Mouse (Mus musculus): ENCODE results near the gene Usp53. TPM values are rescaled to one million over a fixed set of nuclear protein-coding genes. Genes with fewer than 3 reads are reported as not detected.
"Not testable (repeated sequence)": the region's sequence is repeated elsewhere in the genome, so short reads cannot be mapped to it uniquely, and the experiment has no call there.

Gene Usp53
- polyA plus RNA-seq, 1 experiment from 2014 or later: 7.5 TPM

DNA sequence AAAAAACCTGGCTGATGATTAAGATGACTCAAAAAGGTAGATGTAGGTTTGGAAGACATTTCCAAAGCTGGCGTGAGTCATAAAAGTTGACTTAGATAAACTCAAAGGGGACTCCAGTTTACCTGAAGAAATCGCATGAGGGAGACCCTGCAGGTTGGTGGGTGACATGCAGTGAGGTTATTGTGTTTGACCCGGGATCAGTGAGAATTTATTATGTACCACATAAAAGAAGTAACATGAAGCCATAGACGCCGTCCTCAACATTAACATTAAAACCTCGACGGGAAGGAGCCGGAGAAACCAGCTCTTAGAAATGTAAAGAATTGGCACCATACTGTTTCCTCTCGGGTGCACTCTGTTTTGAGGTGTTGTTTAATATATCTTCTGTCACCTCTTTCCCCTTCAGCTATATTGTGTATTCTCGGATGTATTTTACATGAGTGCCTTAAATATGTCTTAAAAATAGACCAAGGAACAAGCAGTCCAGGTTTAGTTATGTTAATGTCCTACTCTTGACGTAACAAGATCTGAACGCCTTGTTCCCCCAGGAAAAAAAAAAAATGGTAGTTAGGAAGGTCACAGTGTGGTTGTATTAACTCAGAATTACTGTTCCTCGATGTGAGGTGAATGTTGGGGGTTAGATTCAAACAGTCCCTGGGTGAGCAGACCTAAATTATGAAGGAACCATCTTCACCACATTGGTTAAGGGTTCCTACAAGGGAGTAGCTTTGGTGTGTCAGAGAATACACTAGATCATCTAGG is 1.1 kb upstream of the Usp53 start:
- WGBS: 23% methylated on average over 13 of the region's 13 CpGs
- Histone ChIP-seq H3K27ac (replicated peaks) (peak overlapping the region; percentile 99), H3K4me1 (peaks cover 17% of the 10 kb centered on the region), H3K4me3 (peak overlapping the region; percentile 74), H3K9me3 (no peaks in the 10 kb centered on the region), H3K36me3 (replicated peaks) (no peaks in the 10 kb centered on the region), H3K27me3 (replicated peaks; ENCODE audit: low read depth, poor library complexity, severe bottlenecking) (no peaks in the 10 kb centered on the region)
- DNase-seq (ENCODE audit: low spot score): peak; percentile 27

- H3K4me3 ChIP-seq: peak overlapping the region; percentile 74
- no peaks in the 10 kb centered on the region for H3K27me3 ChIP-seq (replicated peaks; ENCODE audit: low read depth, poor library complexity, severe bottlenecking)
- no peaks in the 10 kb centered on the region for H3K9me3 ChIP-seq
- under 1% methylated on average over 30 of the region's 30 CpGs for WGBS
- H3K27ac ChIP-seq (replicated peaks): peak overlapping the region; percentile 99
- H3K4me1 ChIP-seq: peaks cover 17% of the 10 kb centered on the region
- DNase-seq (ENCODE audit: low spot score): no peak
- H3K36me3 ChIP-seq (replicated peaks): 0 out of 2 replicates have a peak, but pooled peaks cover 4% of the 10 kb centered on the region
Observed at GRCm38 (mm10) chr3:122983849-122984248, 461 bp downstream of the Usp53 start.

DNA sequence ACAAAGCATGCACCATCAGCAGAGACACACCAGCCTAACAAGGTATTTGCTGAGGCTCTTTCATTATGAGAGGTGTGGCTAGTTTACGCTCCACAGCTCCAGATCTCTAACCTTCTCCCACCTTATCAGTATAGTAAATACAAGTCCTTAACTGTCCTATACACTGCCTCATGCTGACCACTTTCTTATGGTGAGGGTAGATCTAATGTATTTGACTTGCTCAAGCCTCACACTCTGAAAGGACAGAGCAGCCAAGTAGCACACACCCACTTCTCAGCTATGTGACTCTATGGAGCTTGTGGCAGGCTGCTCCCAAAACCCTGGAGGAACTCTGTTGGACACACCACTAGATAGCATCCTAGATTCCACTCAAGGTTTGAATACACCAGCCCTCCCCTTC is 8.3 kb downstream of the Usp53 start:
- H3K27me3 ChIP-seq (replicated peaks; ENCODE audit: low read depth, poor library complexity, severe bottlenecking): no peaks in the 10 kb centered on the region
- no peak overlapping the region for H3K27ac ChIP-seq (replicated peaks)
- peaks cover 18% of the 10 kb centered on the region for H3K4me1 ChIP-seq
- 90% methylated on average over 1 of the region's 1 CpGs for WGBS
- 0 out of 2 replicates have a peak, but pooled peaks cover 5% of the 10 kb centered on the region for H3K36me3 ChIP-seq (replicated peaks)
- no peak for DNase-seq (ENCODE audit: low spot score)
- no peak overlapping the region for H3K4me3 ChIP-seq
- H3K9me3 ChIP-seq: no peaks in the 10 kb centered on the region

DNA sequence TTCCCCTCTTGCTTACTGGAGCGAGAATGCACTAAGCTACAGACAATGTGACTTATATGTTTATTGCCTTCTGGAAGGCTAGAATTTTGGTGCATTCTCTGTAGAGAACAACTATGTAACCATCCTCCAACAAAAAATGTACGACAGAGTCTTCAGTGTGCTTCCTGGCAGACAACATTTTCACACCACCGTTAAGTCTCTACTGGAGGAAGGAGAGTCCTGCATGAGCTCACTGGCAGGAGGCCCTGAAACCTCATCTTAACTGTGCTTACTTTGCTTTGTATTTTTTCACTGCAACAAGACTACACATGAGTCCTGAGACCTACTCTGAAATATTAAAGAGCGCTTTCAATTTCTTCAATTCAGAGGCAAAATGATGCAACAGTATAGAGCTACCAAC is 8.9 kb downstream of the Usp53 start:
- Histone ChIP-seq H3K4me3 (no peak overlapping the region), H3K27me3 (replicated peaks; ENCODE audit: low read depth, poor library complexity, severe bottlenecking) (no peaks in the 10 kb centered on the region), H3K4me1 (peaks cover 18% of the 10 kb centered on the region), H3K27ac (replicated peaks) (no peak overlapping the region), H3K9me3 (no peaks in the 10 kb centered on the region), H3K36me3 (replicated peaks) (0 out of 2 replicates have a peak, but pooled peaks cover 5% of the 10 kb centered on the region)
- WGBS: 91% methylated on average over 4 of the region's 4 CpGs
- DNase-seq (ENCODE audit: low spot score): no peak

DNA sequence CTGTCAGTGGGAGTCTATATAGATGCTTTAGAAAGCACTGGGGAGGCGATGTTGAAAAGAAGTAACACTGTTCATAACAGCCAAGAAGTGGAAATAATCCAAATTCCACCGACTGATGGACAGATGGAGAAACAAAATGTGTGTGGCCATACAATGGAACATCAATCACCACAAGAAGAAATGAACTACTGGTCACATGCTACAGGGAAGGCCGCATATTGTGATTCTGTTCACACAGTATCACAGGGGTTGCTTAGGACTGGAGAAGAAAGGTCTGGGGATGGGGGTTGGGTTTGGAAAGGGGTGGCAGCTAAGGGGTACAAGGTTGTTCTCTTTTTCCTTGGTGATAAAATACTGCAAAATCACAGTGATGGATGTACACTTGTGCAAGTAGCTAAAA is 9.5 kb downstream of the Usp53 start:
- H3K36me3 ChIP-seq (replicated peaks): 0 out of 2 replicates have a peak, but pooled peaks cover 5% of the 10 kb centered on the region
- 84% methylated on average over 3 of the region's 3 CpGs for WGBS

GRCm38 (mm10) chr3:122972126-122972822 is 12.0 kb downstream of the Usp53 start:
- H3K27me3 ChIP-seq (replicated peaks; ENCODE audit: low read depth, poor library complexity, severe bottlenecking): no peaks in the 10 kb centered on the region
- H3K36me3 ChIP-seq (replicated peaks): peaks cover 8% of the 10 kb centered on the region
- no peaks in the 10 kb centered on the region for H3K9me3 ChIP-seq
- no peak overlapping the region for H3K4me3 ChIP-seq
- WGBS: 41% methylated on average over 3 of the region's 3 CpGs
- DNase-seq (ENCODE audit: low spot score): peak; percentile 53
- peaks cover 19% of the 10 kb centered on the region for H3K4me1 ChIP-seq
- H3K27ac ChIP-seq (replicated peaks): no peak overlapping the region; the same call in 1 of the 2 replicates

More for the DNA sequence above, 9.5 kb downstream of the Usp53 start:
- no peak for DNase-seq (ENCODE audit: low spot score)
- H3K4me3 ChIP-seq: no peak overlapping the region
- H3K27me3 ChIP-seq (replicated peaks; ENCODE audit: low read depth, poor library complexity, severe bottlenecking): no peaks in the 10 kb centered on the region
- H3K9me3 ChIP-seq: no peaks in the 10 kb centered on the region
- H3K4me1 ChIP-seq: peaks cover 18% of the 10 kb centered on the region
- no peak overlapping the region for H3K27ac ChIP-seq (replicated peaks)

- 91% methylated on average over 9 of the region's 9 CpGs for WGBS
Observed at GRCm38 (mm10) chr3:122968391-122968790, 15.9 kb downstream of the Usp53 start.

GRCm38 (mm10) chr3:122964301-122964700 is 20.0 kb downstream of the Usp53 start:
- no peak overlapping the region for H3K27ac ChIP-seq (replicated peaks)
- 0 out of 2 replicates have a peak, but pooled peaks cover 3% of the 10 kb centered on the region for H3K4me1 ChIP-seq
- 96% methylated on average over 5 of the region's 5 CpGs for WGBS
- DNase-seq (ENCODE audit: low spot score): no peak
- H3K9me3 ChIP-seq: no peaks in the 10 kb centered on the region
- H3K27me3 ChIP-seq (replicated peaks; ENCODE audit: low read depth, poor library complexity, severe bottlenecking): no peaks in the 10 kb centered on the region
- no peak overlapping the region for H3K4me3 ChIP-seq
- H3K36me3 ChIP-seq (replicated peaks): peaks cover 19% of the 10 kb centered on the region

More at GRCm38 (mm10) chr3:122968391-122968790, 15.9 kb downstream of the Usp53 start:
- H3K27ac ChIP-seq (replicated peaks): no peak overlapping the region
- no peaks in the 10 kb centered on the region for H3K27me3 ChIP-seq (replicated peaks; ENCODE audit: low read depth, poor library complexity, severe bottlenecking)
- peaks cover 22% of the 10 kb centered on the region for H3K4me1 ChIP-seq
- no peak overlapping the region for H3K4me3 ChIP-seq
- H3K9me3 ChIP-seq: no peaks in the 10 kb centered on the region
- H3K36me3 ChIP-seq (replicated peaks): peaks cover 12% of the 10 kb centered on the region
- no peak for DNase-seq (ENCODE audit: low spot score)

DNA sequence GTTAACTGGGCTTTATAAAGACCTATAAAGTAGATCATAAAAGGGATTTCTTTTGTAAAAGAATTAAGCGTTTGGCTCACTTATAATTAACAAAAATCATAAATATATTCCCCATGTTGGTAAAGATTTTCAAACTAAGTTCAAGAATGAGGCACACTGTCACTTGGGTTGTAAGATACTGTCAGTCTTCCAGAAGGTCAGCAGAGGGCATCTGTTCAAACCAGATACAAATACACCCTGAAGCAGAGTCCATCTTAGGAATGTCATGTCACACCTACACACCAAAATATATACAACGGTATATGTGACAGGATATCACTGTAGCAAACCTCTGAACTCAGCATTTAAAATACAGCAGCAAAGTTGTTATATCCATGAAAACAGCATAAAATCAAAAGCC is 34.2 kb downstream of the Usp53 start:
- H3K27me3 ChIP-seq (replicated peaks; ENCODE audit: low read depth, poor library complexity, severe bottlenecking): no peaks in the 10 kb centered on the region
- 96% methylated on average over 2 of the region's 2 CpGs for WGBS
- no peaks in the 10 kb centered on the region for H3K4me1 ChIP-seq
- peaks cover 27% of the 10 kb centered on the region for H3K36me3 ChIP-seq (replicated peaks)
- no peak overlapping the region for H3K27ac ChIP-seq (replicated peaks)
- H3K9me3 ChIP-seq: no peaks in the 10 kb centered on the region
- DNase-seq (ENCODE audit: low spot score): no peak
- H3K4me3 ChIP-seq: no peak overlapping the region

DNA sequence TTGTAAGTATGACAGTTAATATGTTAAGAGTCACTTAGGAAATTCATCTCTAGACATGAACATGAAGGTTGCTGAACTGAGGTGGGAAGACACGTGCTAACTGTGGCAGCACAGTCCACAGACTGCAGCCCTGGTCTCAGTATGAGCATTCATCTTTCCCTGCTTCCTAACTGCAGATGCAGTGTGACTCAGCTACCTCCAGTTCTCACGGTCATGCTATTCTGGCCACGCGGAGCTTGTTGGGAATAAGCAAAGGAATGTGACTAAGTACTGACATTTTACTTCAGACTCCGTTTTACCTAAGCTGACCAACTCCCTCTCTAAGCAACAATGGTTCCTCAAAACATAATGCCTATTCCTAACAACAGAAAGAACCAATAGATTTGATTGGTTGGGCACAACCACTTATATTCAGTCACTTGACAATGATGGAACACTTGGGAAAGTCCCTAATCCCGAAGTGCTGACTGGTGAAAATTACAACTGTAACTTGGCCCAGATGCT is 40.9 kb downstream of the Usp53 start:
- DNase-seq (ENCODE audit: low spot score): no peak
- Histone ChIP-seq H3K27ac (replicated peaks) (no peak overlapping the region), H3K36me3 (replicated peaks) (0 out of 2 replicates have a peak, but pooled peaks cover 7% of the 10 kb centered on the region), H3K9me3 (no peaks in the 10 kb centered on the region), H3K4me3 (no peak overlapping the region), H3K27me3 (replicated peaks; ENCODE audit: low read depth, poor library complexity, severe bottlenecking) (no peaks in the 10 kb centered on the region), H3K4me1 (no peaks in the 10 kb centered on the region)
- WGBS: 90% methylated on average over 6 of the region's 6 CpGs

DNA sequence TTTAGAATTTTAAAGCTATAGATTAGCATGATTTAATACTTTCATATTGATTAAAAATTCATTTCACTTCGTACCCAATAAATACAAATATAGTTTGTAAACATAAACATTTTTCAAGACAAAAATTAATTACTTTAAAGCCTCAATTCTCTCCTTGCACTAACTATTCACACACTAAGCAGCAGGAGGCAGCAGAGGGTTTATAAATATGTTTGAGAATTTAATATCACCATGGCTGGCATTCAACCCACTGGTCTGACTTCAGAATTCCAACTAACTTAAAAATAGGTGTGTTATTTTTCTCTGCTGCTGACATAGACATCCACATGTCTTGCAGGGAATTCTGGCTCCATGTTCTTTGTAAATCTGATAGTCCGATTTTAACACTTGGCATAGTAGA is 45.1 kb downstream of the Usp53 start:
- Histone ChIP-seq H3K27me3 (replicated peaks; ENCODE audit: low read depth, poor library complexity, severe bottlenecking) (no peaks in the 10 kb centered on the region), H3K27ac (replicated peaks) (no peak overlapping the region), H3K9me3 (no peaks in the 10 kb centered on the region), H3K36me3 (replicated peaks) (peaks cover 5% of the 10 kb centered on the region), H3K4me1 (no peaks in the 10 kb centered on the region), H3K4me3 (no peak overlapping the region)
- DNase-seq (ENCODE audit: low spot score): peak; percentile 30
- 77% methylated on average over 2 of the region's 2 CpGs for WGBS

GRCm38 (mm10) chr3:122937176-122937575 is 47.1 kb downstream of the Usp53 start:
- H3K4me3 ChIP-seq; H3K27me3 ChIP-seq (replicated peaks; ENCODE audit: low read depth, poor library complexity, severe bottlenecking); H3K9me3 ChIP-seq; H3K4me1 ChIP-seq; DNase-seq (ENCODE audit: low spot score); H3K27ac ChIP-seq (replicated peaks): not testable (repeated sequence)
- peaks cover 11% of the 10 kb centered on the region for H3K36me3 ChIP-seq (replicated peaks)
- WGBS: 81% methylated on average over 13 of the region's 13 CpGs

All from embryonic facial prominence, embryonic 10.5 days (tissue).